Mouse (Mus musculus): ENCODE data around the gene Acsf3.

GRCm38 (mm10) chr8:122760116-122760515 is 15.2 kb upstream of the Acsf3 start:
- TF ChIP-seq CTCF (IDR thresholded peaks at IDR 0.05; ENCODE audit: control insufficient read depth, insufficient read depth, low read length) (no peak), POLR2A (IDR thresholded peaks at IDR 0.05; ENCODE audit: borderline replicate concordance, control insufficient read depth, low read depth, low read length) (no peak)

Data from bone marrow, adult 2 months (tissue).